Mouse (Mus musculus): ENCODE results near the gene Il17a. TPM values are rescaled to one million over a fixed set of nuclear protein-coding genes. Genes with fewer than 3 reads are reported as not detected.

Il17a gene
- polyA plus RNA-seq, 1 experiment = not detected

GRCm38 (mm10) chr1:20778366-20778765 lies 47.7 kb downstream of the Il17a start:
- TF ChIP-seq POLR2A (IDR thresholded peaks at IDR 0.05; ENCODE audit: low read depth, low read length) = no peak
- TF ChIP-seq CTCF (IDR thresholded peaks at IDR 0.05; ENCODE audit: borderline replicate concordance, insufficient read depth, low read length) = no peak
- Histone ChIP-seq H3K4me1 (ENCODE audit: control insufficient read depth, insufficient read depth, low read length) (no peaks in the 10 kb centered on the region), H3K4me3 (ENCODE audit: insufficient read depth, low read length) (no peak overlapping the region), H3K27ac (ENCODE audit: insufficient read depth, low read length) (no peak overlapping the region)

Other genes with a start within 250 kb of the Il17a start
- gene Pkhd1, start 112.8 kb upstream of the Il17a start, polyA plus RNA-seq (2011; ENCODE audit: insufficient read length, low read depth, missing spikeins) = not detected in 2 replicates
- gene Il17f, start 59.7 kb downstream of the Il17a start, polyA plus RNA-seq (2011; ENCODE audit: insufficient read length, low read depth, missing spikeins) = not detected in 2 replicates
- gene Mcm3, start 89.4 kb downstream of the Il17a start, polyA plus RNA-seq (2011; ENCODE audit: insufficient read length, low read depth, missing spikeins) = 31.8 and 40.8 TPM in 2 replicates
- 8.3 and 9.2 TPM in 2 replicates for gene Paqr8, start 159.7 kb downstream of the Il17a start, polyA plus RNA-seq (2011; ENCODE audit: insufficient read length, low read depth, missing spikeins)
- gene Efhc1, start 220.7 kb downstream of the Il17a start, polyA plus RNA-seq (2011; ENCODE audit: insufficient read length, low read depth, missing spikeins) = 4.6 and 6.5 TPM in 2 replicates